Mouse (Mus musculus): ENCODE data around the gene Hist1h2br. TPM values are rescaled to one million over a fixed set of nuclear protein-coding genes. Genes with fewer than 3 reads are reported as not detected.
"Not testable (repeated sequence)": the region's sequence is repeated elsewhere in the genome, so short reads cannot be mapped to it uniquely, and the experiment has no call there.

Gene Hist1h2br
- polyA plus RNA-seq (2012; ENCODE audit: insufficient read depth, insufficient read length, missing spikeins): not detected in 2 replicates

- H3K27ac ChIP-seq (replicated peaks; ENCODE audit: low read depth, low read length); H3K4me3 ChIP-seq (ENCODE audit: insufficient read depth, low read depth, low read length); H3K4me1 ChIP-seq (ENCODE audit: control insufficient read depth, insufficient read depth, insufficient read length, low read length): not testable (repeated sequence)
Observed at GRCm38 (mm10) chr13:21833461-21833860, at the start of gene Hist1h2br, which contains the start of gene Hist1h2ap. Gene Hist1h2br, plus strand, starts transcription at chr13:21833743. Gene Hist1h2ap, minus strand, starts transcription at chr13:21833507.

GRCm38 (mm10) chr13:21784311-21784710 is 49.2 kb upstream of the Hist1h2br start:
- H3K27ac ChIP-seq (replicated peaks; ENCODE audit: low read depth, low read length): no peak overlapping the region
- H3K4me1 ChIP-seq (ENCODE audit: control insufficient read depth, insufficient read depth, insufficient read length, low read length): no peaks in the 10 kb centered on the region
- no peak overlapping the region for H3K4me3 ChIP-seq (ENCODE audit: insufficient read depth, low read depth, low read length)

- Histone ChIP-seq H3K4me1 (ENCODE audit: control insufficient read depth, insufficient read depth, insufficient read length, low read length) (no peaks in the 10 kb centered on the region), H3K4me3 (ENCODE audit: insufficient read depth, low read depth, low read length) (peak overlapping the region; percentile 48), H3K27ac (replicated peaks; ENCODE audit: low read depth, low read length) (no peak overlapping the region)
Observed at GRCm38 (mm10) chr13:21786189-21786898, 47.2 kb upstream of the Hist1h2br start.

GRCm38 (mm10) chr13:21786899-21787629 is 46.5 kb upstream of the Hist1h2br start, which contains the start of the genes Hist1h2an and Hist1h2bp:
Gene Hist1h2an, minus strand, starts transcription at chr13:21787218.
Gene Hist1h2bp, plus strand, starts transcription at chr13:21787461.
- H3K27ac ChIP-seq (replicated peaks; ENCODE audit: low read depth, low read length); H3K4me1 ChIP-seq (ENCODE audit: control insufficient read depth, insufficient read depth, insufficient read length, low read length): not testable (repeated sequence)
- H3K4me3 ChIP-seq (ENCODE audit: insufficient read depth, low read depth, low read length): peak within 1 kb of the TSS; percentile 52

GRCm38 (mm10) chr13:21787760-21788593 is 45.6 kb upstream of the Hist1h2br start:
- Histone ChIP-seq H3K4me3 (ENCODE audit: insufficient read depth, low read depth, low read length) (no peak overlapping the region), H3K4me1 (ENCODE audit: control insufficient read depth, insufficient read depth, insufficient read length, low read length) (no peaks in the 10 kb centered on the region), H3K27ac (replicated peaks; ENCODE audit: low read depth, low read length) (no peak overlapping the region)

- Histone ChIP-seq H3K4me1 (ENCODE audit: control insufficient read depth, insufficient read depth, insufficient read length, low read length) (no peaks in the 10 kb centered on the region), H3K4me3 (ENCODE audit: insufficient read depth, low read depth, low read length) (no peak overlapping the region), H3K27ac (replicated peaks; ENCODE audit: low read depth, low read length) (no peak overlapping the region)
Observed at GRCm38 (mm10) chr13:21789925-21790324, 43.6 kb upstream of the Hist1h2br start.

- Histone ChIP-seq H3K27ac (replicated peaks; ENCODE audit: low read depth, low read length) (no peak overlapping the region), H3K4me3 (ENCODE audit: insufficient read depth, low read depth, low read length) (peak overlapping the region; percentile 23), H3K4me1 (ENCODE audit: control insufficient read depth, insufficient read depth, insufficient read length, low read length) (no peaks in the 10 kb centered on the region)
Observed at GRCm38 (mm10) chr13:21790601-21791283, 42.8 kb upstream of the Hist1h2br start.

- no peaks in the 10 kb centered on the region for H3K4me1 ChIP-seq (ENCODE audit: control insufficient read depth, insufficient read depth, insufficient read length, low read length)
- no peak overlapping the region for H3K4me3 ChIP-seq (ENCODE audit: insufficient read depth, low read depth, low read length)
- H3K27ac ChIP-seq (replicated peaks; ENCODE audit: low read depth, low read length): no peak overlapping the region
Observed at GRCm38 (mm10) chr13:21795584-21795983, 38.0 kb upstream of the Hist1h2br start.

- H3K27ac ChIP-seq (replicated peaks; ENCODE audit: low read depth, low read length); H3K4me1 ChIP-seq (ENCODE audit: control insufficient read depth, insufficient read depth, insufficient read length, low read length): not testable (repeated sequence)
Observed at GRCm38 (mm10) chr13:21797163-21797562, 36.4 kb upstream of the Hist1h2br start.

GRCm38 (mm10) chr13:21803058-21803457 is 30.5 kb upstream of the Hist1h2br start:
- H3K4me3 ChIP-seq (ENCODE audit: insufficient read depth, low read depth, low read length); H3K4me1 ChIP-seq (ENCODE audit: control insufficient read depth, insufficient read depth, insufficient read length, low read length); H3K27ac ChIP-seq (replicated peaks; ENCODE audit: low read depth, low read length): not testable (repeated sequence)

More at GRCm38 (mm10) chr13:21797163-21797562, 36.4 kb upstream of the Hist1h2br start:
- H3K4me3 ChIP-seq (ENCODE audit: insufficient read depth, low read depth, low read length): not testable (repeated sequence)

GRCm38 (mm10) chr13:21810073-21810472 is 23.5 kb upstream of the Hist1h2br start, which contains the start of the genes Hist1h2bq and Hist1h2ao:
Gene Hist1h2bq, minus strand, starts transcription at chr13:21810197.
Gene Hist1h2ao, plus strand, starts transcription at chr13:21810465.
- not testable (repeated sequence) for H3K27ac ChIP-seq (replicated peaks; ENCODE audit: low read depth, low read length); H3K4me1 ChIP-seq (ENCODE audit: control insufficient read depth, insufficient read depth, insufficient read length, low read length); H3K4me3 ChIP-seq (ENCODE audit: insufficient read depth, low read depth, low read length)

GRCm38 (mm10) chr13:21811074-21811473 is 22.5 kb upstream of the Hist1h2br start:
- not testable (repeated sequence) for H3K4me1 ChIP-seq (ENCODE audit: control insufficient read depth, insufficient read depth, insufficient read length, low read length); H3K4me3 ChIP-seq (ENCODE audit: insufficient read depth, low read depth, low read length)

GRCm38 (mm10) chr13:21811539-21811938 is 22.0 kb upstream of the Hist1h2br start, which contains the start of gene Hist1h4m:
Gene Hist1h4m, plus strand, starts transcription at chr13:21811746.
- peak within 1 kb of the TSS; percentile 10; the same call in 1 of the 2 replicates for H3K4me3 ChIP-seq (ENCODE audit: insufficient read depth, low read depth, low read length)
- H3K4me1 ChIP-seq (ENCODE audit: control insufficient read depth, insufficient read depth, insufficient read length, low read length); H3K27ac ChIP-seq (replicated peaks; ENCODE audit: low read depth, low read length): not testable (repeated sequence)

More at GRCm38 (mm10) chr13:21811074-21811473, 22.5 kb upstream of the Hist1h2br start:
- not testable (repeated sequence) for H3K27ac ChIP-seq (replicated peaks; ENCODE audit: low read depth, low read length)

GRCm38 (mm10) chr13:21812092-21812491 is 21.5 kb upstream of the Hist1h2br start:
- H3K4me1 ChIP-seq (ENCODE audit: control insufficient read depth, insufficient read depth, insufficient read length, low read length); H3K27ac ChIP-seq (replicated peaks; ENCODE audit: low read depth, low read length): not testable (repeated sequence)
- H3K4me3 ChIP-seq (ENCODE audit: insufficient read depth, low read depth, low read length): peak overlapping the region; percentile 10; the same call in 1 of the 2 replicates

Data from brown adipose tissue, adult 24 weeks (tissue).